Mouse (Mus musculus) ES-Bruce4 (cell line): ENCODE measurements around the gene Sema6b. TPM values are rescaled to one million over a fixed set of nuclear protein-coding genes. Genes with fewer than 3 reads are reported as not detected.

ENCODE experiments used
- H3K27ac ChIP-seq: 2 replicates; pipeline ENCODE4 v1.5.1; 2012; ENCODE audit warnings: low read length, inconsistent platforms; ENCODE audit not compliant: insufficient read depth
- H3K27me3 ChIP-seq: 2 replicates; pipeline ENCODE4 v1.6.1; 2012; ENCODE audit warnings: mild to moderate bottlenecking, low read length, inconsistent platforms; ENCODE audit not compliant: control insufficient read depth, poor library complexity, insufficient read depth, severe bottlenecking
- H3K36me3 ChIP-seq: 2 replicates; pipeline ENCODE4 v1.6.1; 2012; ENCODE audit warnings: inconsistent platforms, mild to moderate bottlenecking, low read length, moderate library complexity; ENCODE audit not compliant: control insufficient read depth, poor library complexity, insufficient read depth, severe bottlenecking
- H3K4me1 ChIP-seq: one replicate; pipeline ENCODE4 v1.8.1; 2011; ENCODE audit warnings: low read length; ENCODE audit not compliant: control insufficient read depth, insufficient read depth
- H3K4me3 ChIP-seq: 2 replicates; pipeline ENCODE4 v1.5.1; 2011; ENCODE audit warnings: low read depth, mild to moderate bottlenecking, low read length
- H3K9ac ChIP-seq: 2 replicates; pipeline ENCODE4 v1.6.1; 2012; ENCODE audit warnings: low read depth, mild to moderate bottlenecking, inconsistent platforms; ENCODE audit not compliant: poor library complexity, severe bottlenecking
- H3K9me3 ChIP-seq: replicated peaks from 2 replicates; pipeline ENCODE4 v1.6.1; 2012; ENCODE audit warnings: mild to moderate bottlenecking, low read length, inconsistent platforms; ENCODE audit not compliant: control insufficient read depth, poor library complexity, insufficient read depth, severe bottlenecking
- CTCF ChIP-seq: IDR thresholded peaks from one replicate; pipeline ENCODE4 v1.8.1; 2011; ENCODE audit warnings: low read depth, low read length
- EP300 ChIP-seq: IDR thresholded peaks from 2 replicates; pipeline ENCODE4 v1.6.1; 2011; ENCODE audit warnings: low read depth, low read length; ENCODE audit not compliant: insufficient read depth
- POLR2A ChIP-seq: IDR thresholded peaks from one replicate; pipeline ENCODE4 v1.8.1; 2011; ENCODE audit warnings: low read length; ENCODE audit not compliant: insufficient read depth
- polyA plus RNA-seq: library from polyadenylated mRNA; stranded (reverse); fragments of >200 nt; gene quantifications from 2 replicates; pipeline ENCODE4 v1.2.4, GENCODE M21; 2011; ENCODE audit warnings: low read depth; ENCODE audit not compliant: missing spikeins, insufficient read depth, insufficient read length

Gene Sema6b
- polyA plus RNA-seq, 1 experiment = 2.1 TPM

DNA sequence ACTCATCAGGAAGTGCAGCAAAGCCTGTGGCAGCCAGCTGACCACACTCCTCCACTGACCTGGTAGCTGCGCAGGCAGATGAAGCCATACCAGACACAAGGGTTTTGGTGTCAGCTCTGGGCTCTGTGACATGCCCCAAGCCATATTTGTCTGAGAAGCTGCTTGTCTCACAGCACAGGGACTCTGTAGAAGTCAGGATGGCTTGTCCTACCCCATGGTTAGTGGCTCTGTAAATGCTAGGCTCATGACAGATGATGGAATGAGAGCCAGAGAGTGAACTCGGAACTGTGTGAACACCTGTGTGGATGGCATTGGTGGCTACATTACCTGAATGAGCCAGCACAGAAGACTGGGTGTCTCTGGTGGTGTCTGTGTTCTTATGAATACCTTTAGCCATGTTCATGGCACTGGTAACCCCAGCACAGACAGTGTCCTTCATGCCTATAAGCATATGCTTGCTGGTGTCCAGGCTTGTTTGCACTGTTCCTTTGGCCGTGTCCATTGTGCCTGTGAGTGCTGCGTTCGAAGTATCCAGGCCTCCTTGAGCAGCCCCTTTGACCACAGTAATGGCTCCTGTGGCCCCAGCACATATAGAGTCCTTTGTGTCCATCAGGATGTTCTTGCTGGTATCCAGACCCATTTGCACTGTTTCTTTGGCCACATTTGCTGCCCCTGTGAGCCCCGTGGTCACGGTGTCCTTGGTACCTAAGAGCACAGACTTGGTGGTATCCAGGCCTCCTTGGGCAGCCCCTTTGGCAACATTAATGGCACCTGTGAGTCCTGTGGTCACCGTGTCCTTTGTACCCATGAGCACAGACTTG is 36.5 kb downstream of the Sema6b start:
- Histone ChIP-seq H3K4me3 (no peak overlapping the region), H3K4me1 (no peaks in the 10 kb centered on the region), H3K36me3 (peaks cover 20% of the 10 kb centered on the region), H3K27ac (no peak overlapping the region), H3K9ac (no peak overlapping the region), H3K27me3 (no peaks in the 10 kb centered on the region), H3K9me3 (no peaks in the 10 kb centered on the region)
- TF ChIP-seq EP300 (no peak), CTCF (no peak), POLR2A (no peak)

DNA sequence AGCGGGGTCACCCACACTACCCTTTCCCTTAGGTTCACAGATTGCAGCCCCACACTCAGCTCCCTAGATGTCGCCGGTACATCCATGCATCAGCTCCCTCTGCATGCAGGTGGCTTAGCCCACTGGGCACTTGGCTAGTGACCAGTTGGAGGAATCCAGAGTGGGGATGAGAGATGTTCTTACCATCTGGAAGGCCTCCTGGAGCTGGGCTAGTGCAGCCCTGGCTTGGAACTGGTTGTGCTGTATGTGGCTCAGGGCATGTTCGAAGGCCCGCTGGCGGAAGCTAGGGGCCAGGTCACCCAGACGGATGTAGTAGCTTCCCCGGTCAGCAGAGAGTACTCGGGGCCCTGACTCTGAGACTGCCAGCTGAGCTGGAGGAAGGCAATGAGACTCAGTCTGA is 37.2 kb downstream of the Sema6b start:
- Histone ChIP-seq H3K27ac (no peak overlapping the region), H3K4me1 (no peaks in the 10 kb centered on the region), H3K36me3 (peaks cover 28% of the 10 kb centered on the region), H3K9ac (no peak overlapping the region), H3K27me3 (no peaks in the 10 kb centered on the region), H3K9me3 (no peaks in the 10 kb centered on the region), H3K4me3 (no peak overlapping the region)
- TF ChIP-seq POLR2A (no peak), CTCF (no peak), EP300 (no peak)

GRCm38 (mm10) chr17:56102158-56102557 is 38.0 kb downstream of the Sema6b start:
- Histone ChIP-seq H3K9ac (no peak overlapping the region), H3K9me3 (no peaks in the 10 kb centered on the region), H3K4me1 (no peaks in the 10 kb centered on the region), H3K27ac (no peak overlapping the region), H3K27me3 (no peaks in the 10 kb centered on the region), H3K4me3 (no peak overlapping the region), H3K36me3 (peaks cover 29% of the 10 kb centered on the region)
- TF ChIP-seq CTCF (no peak), EP300 (no peak), POLR2A (no peak)

GRCm38 (mm10) chr17:56100811-56101210 is 39.3 kb downstream of the Sema6b start:
- Histone ChIP-seq H3K9me3 (no peaks in the 10 kb centered on the region), H3K36me3 (peaks cover 38% of the 10 kb centered on the region), H3K4me3 (no peak overlapping the region), H3K9ac (no peak overlapping the region), H3K27ac (no peak overlapping the region), H3K4me1 (no peaks in the 10 kb centered on the region), H3K27me3 (no peaks in the 10 kb centered on the region)
- TF ChIP-seq EP300 (no peak), POLR2A (no peak), CTCF (no peak)

GRCm38 (mm10) chr17:56098711-56099572 is 41.2 kb downstream of the Sema6b start:
- TF ChIP-seq CTCF (no peak), POLR2A (no peak), EP300 (no peak)
- Histone ChIP-seq H3K27ac (no peak overlapping the region), H3K9ac (no peak overlapping the region), H3K4me1 (no peaks in the 10 kb centered on the region), H3K4me3 (no peak overlapping the region), H3K36me3 (peaks cover 42% of the 10 kb centered on the region), H3K27me3 (no peaks in the 10 kb centered on the region), H3K9me3 (no peaks in the 10 kb centered on the region)
